Mouse (Mus musculus) bone marrow, adult 2 months (tissue): ENCODE results near the gene 6030458C11Rik.

ENCODE experiments used
- CTCF ChIP-seq: fragments of 200-500 bp; IDR thresholded peaks from 2 replicates; pipeline ENCODE4 v1.5.1; 2011; ENCODE audit warnings: low read length, control low read depth; ENCODE audit not compliant: control insufficient read depth, insufficient read depth
- POLR2A ChIP-seq: fragments of 200-500 bp; IDR thresholded peaks from 2 replicates; pipeline ENCODE4 v1.6.1; 2011; ENCODE audit warnings: low read depth, mild to moderate bottlenecking, control low read depth, low read length, borderline replicate concordance; ENCODE audit not compliant: control insufficient read depth

DNA sequence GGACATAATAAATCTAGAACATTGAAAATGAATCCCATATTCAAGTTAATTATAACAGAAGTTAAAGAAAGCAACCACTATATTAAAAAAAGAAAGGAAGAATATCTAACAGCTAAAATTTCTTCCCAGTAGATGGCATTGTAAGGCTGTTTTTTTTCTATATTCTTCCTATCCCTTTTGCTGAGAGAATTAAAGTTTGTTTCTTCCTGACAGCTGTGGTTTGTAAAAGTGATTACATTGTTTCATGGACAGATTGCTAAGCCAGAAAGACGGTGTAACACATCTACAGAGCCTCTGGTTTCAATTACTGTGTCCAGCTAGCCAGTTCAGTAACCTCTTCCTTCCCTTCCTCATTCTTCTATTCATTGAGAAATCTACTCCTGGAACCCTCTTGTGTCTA, 39.2 kb upstream of the 6030458C11Rik start:
- TF ChIP-seq CTCF (no peak), POLR2A (no peak)
